Mouse (Mus musculus): Measurements from ENCODE around the gene Nfyb. TPM values are rescaled to one million over a fixed set of nuclear protein-coding genes. Genes with fewer than 3 reads are reported as not detected.

The Nfyb gene
- polyA plus RNA-seq, 1 experiment from 2014 or later, result 41.2 TPM

GRCm38 (mm10) chr10:82789181-82789580 is 25.2 kb upstream of the Nfyb start:
- no peak for ATAC-seq (ENCODE audit: low read depth)
- H3K4me1 ChIP-seq (ENCODE audit: control insufficient read depth, insufficient read depth, low read length), result no peaks in the 10 kb centered on the region
- no peaks in the 10 kb centered on the region for H3K9me3 ChIP-seq (ENCODE audit: control insufficient read depth, low read length)
- no peaks in the 10 kb centered on the region for H3K27me3 ChIP-seq (ENCODE audit: control insufficient read depth, insufficient read depth, low read length)
- H3K27ac ChIP-seq (ENCODE audit: low read depth, low read length), result no peak overlapping the region
- H3K36me3 ChIP-seq (ENCODE audit: control insufficient read depth, insufficient read depth, low read length), result no peaks in the 10 kb centered on the region
- no peak overlapping the region for H3K9ac ChIP-seq (replicated peaks; ENCODE audit: low read depth, low read length)
- no peak overlapping the region for H3K4me3 ChIP-seq (ENCODE audit: low read depth, low read length)
- no peak overlapping the region for H3K4me2 ChIP-seq (ENCODE audit: low read depth, low read length)

GRCm38 (mm10) chr10:82782472-82782871 is 18.5 kb upstream of the Nfyb start:
- no peak for ATAC-seq (ENCODE audit: low read depth)
- WGBS, result 45% methylated on average over 2 of the region's 2 CpGs
- Histone ChIP-seq H3K4me3 (ENCODE audit: low read depth, low read length) (no peak overlapping the region), H3K27ac (ENCODE audit: low read depth, low read length) (no peak overlapping the region), H3K4me1 (ENCODE audit: control insufficient read depth, insufficient read depth, low read length) (0 out of 2 replicates have a peak, but pooled peaks cover 4% of the 10 kb centered on the region), H3K27me3 (ENCODE audit: control insufficient read depth, insufficient read depth, low read length) (no peaks in the 10 kb centered on the region), H3K36me3 (ENCODE audit: control insufficient read depth, insufficient read depth, low read length) (no peaks in the 10 kb centered on the region), H3K9ac (replicated peaks; ENCODE audit: low read depth, low read length) (no peak overlapping the region), H3K4me2 (ENCODE audit: low read depth, low read length) (no peak overlapping the region), H3K9me3 (ENCODE audit: control insufficient read depth, low read length) (no peaks in the 10 kb centered on the region)

- no peaks in the 10 kb centered on the region for H3K36me3 ChIP-seq (ENCODE audit: control insufficient read depth, insufficient read depth, low read length)
- ATAC-seq (ENCODE audit: low read depth), result no peak
- H3K27me3 ChIP-seq (ENCODE audit: control insufficient read depth, insufficient read depth, low read length), result no peaks in the 10 kb centered on the region
- H3K27ac ChIP-seq (ENCODE audit: low read depth, low read length), result no peak overlapping the region
- no peak overlapping the region for H3K4me3 ChIP-seq (ENCODE audit: low read depth, low read length)
- H3K4me1 ChIP-seq (ENCODE audit: control insufficient read depth, insufficient read depth, low read length), result 0 out of 2 replicates have a peak, but pooled peaks cover 4% of the 10 kb centered on the region
- no peak overlapping the region for H3K9ac ChIP-seq (replicated peaks; ENCODE audit: low read depth, low read length)
- no peak overlapping the region for H3K4me2 ChIP-seq (ENCODE audit: low read depth, low read length)
- H3K9me3 ChIP-seq (ENCODE audit: control insufficient read depth, low read length), result no peaks in the 10 kb centered on the region
These were observed 16.9 kb upstream of the Nfyb start for GRCm38 (mm10) chr10:82780816-82781215.

- ATAC-seq (ENCODE audit: low read depth), result no peak
- Histone ChIP-seq H3K9me3 (ENCODE audit: control insufficient read depth, low read length) (no peaks in the 10 kb centered on the region), H3K4me3 (ENCODE audit: low read depth, low read length) (no peak overlapping the region), H3K4me2 (ENCODE audit: low read depth, low read length) (no peak overlapping the region), H3K9ac (replicated peaks; ENCODE audit: low read depth, low read length) (no peak overlapping the region), H3K36me3 (ENCODE audit: control insufficient read depth, insufficient read depth, low read length) (no peaks in the 10 kb centered on the region), H3K4me1 (ENCODE audit: control insufficient read depth, insufficient read depth, low read length) (0 out of 2 replicates have a peak, but pooled peaks cover 4% of the 10 kb centered on the region), H3K27ac (ENCODE audit: low read depth, low read length) (no peak overlapping the region), H3K27me3 (ENCODE audit: control insufficient read depth, insufficient read depth, low read length) (no peaks in the 10 kb centered on the region)
- 95% methylated on average over 3 of the region's 3 CpGs for WGBS
These were observed 16.4 kb upstream of the Nfyb start for GRCm38 (mm10) chr10:82780322-82780721.

GRCm38 (mm10) chr10:82779831-82780230 is 15.9 kb upstream of the Nfyb start:
- Histone ChIP-seq H3K4me2 (ENCODE audit: low read depth, low read length) (no peak overlapping the region), H3K27ac (ENCODE audit: low read depth, low read length) (no peak overlapping the region), H3K27me3 (ENCODE audit: control insufficient read depth, insufficient read depth, low read length) (no peaks in the 10 kb centered on the region), H3K9me3 (ENCODE audit: control insufficient read depth, low read length) (no peaks in the 10 kb centered on the region), H3K4me3 (ENCODE audit: low read depth, low read length) (no peak overlapping the region), H3K4me1 (ENCODE audit: control insufficient read depth, insufficient read depth, low read length) (0 out of 2 replicates have a peak, but pooled peaks cover 4% of the 10 kb centered on the region), H3K36me3 (ENCODE audit: control insufficient read depth, insufficient read depth, low read length) (no peaks in the 10 kb centered on the region), H3K9ac (replicated peaks; ENCODE audit: low read depth, low read length) (no peak overlapping the region)
- ATAC-seq (ENCODE audit: low read depth), result no peak
- 96% methylated on average over 14 of the region's 14 CpGs for WGBS

- 84% methylated on average over 8 of the region's 8 CpGs for WGBS
- Histone ChIP-seq H3K4me2 (ENCODE audit: low read depth, low read length) (no peak overlapping the region), H3K27me3 (ENCODE audit: control insufficient read depth, insufficient read depth, low read length) (no peaks in the 10 kb centered on the region), H3K27ac (ENCODE audit: low read depth, low read length) (no peak overlapping the region), H3K4me1 (ENCODE audit: control insufficient read depth, insufficient read depth, low read length) (0 out of 2 replicates have a peak, but pooled peaks cover 4% of the 10 kb centered on the region), H3K9me3 (ENCODE audit: control insufficient read depth, low read length) (no peaks in the 10 kb centered on the region), H3K4me3 (ENCODE audit: low read depth, low read length) (no peak overlapping the region), H3K9ac (replicated peaks; ENCODE audit: low read depth, low read length) (no peak overlapping the region), H3K36me3 (ENCODE audit: control insufficient read depth, insufficient read depth, low read length) (no peaks in the 10 kb centered on the region)
- ATAC-seq (ENCODE audit: low read depth), result no peak
These were observed 15.0 kb upstream of the Nfyb start for GRCm38 (mm10) chr10:82778791-82779549.

GRCm38 (mm10) chr10:82777886-82778285 is 13.9 kb upstream of the Nfyb start:
- Histone ChIP-seq H3K4me2 (ENCODE audit: low read depth, low read length) (no peak overlapping the region), H3K4me1 (ENCODE audit: control insufficient read depth, insufficient read depth, low read length) (0 out of 2 replicates have a peak, but pooled peaks cover 4% of the 10 kb centered on the region), H3K9me3 (ENCODE audit: control insufficient read depth, low read length) (no peaks in the 10 kb centered on the region), H3K27ac (ENCODE audit: low read depth, low read length) (no peak overlapping the region), H3K9ac (replicated peaks; ENCODE audit: low read depth, low read length) (no peak overlapping the region), H3K4me3 (ENCODE audit: low read depth, low read length) (no peak overlapping the region), H3K27me3 (ENCODE audit: control insufficient read depth, insufficient read depth, low read length) (no peaks in the 10 kb centered on the region), H3K36me3 (ENCODE audit: control insufficient read depth, insufficient read depth, low read length) (no peaks in the 10 kb centered on the region)
- ATAC-seq (ENCODE audit: low read depth), result no peak
- WGBS, result 38% methylated on average over 13 of the region's 13 CpGs

GRCm38 (mm10) chr10:82777075-82777474 is 13.1 kb upstream of the Nfyb start:
- WGBS, result 84% methylated on average over 2 of the region's 2 CpGs
- no peak overlapping the region for H3K4me2 ChIP-seq (ENCODE audit: low read depth, low read length)
- no peak overlapping the region for H3K4me3 ChIP-seq (ENCODE audit: low read depth, low read length)
- H3K9ac ChIP-seq (replicated peaks; ENCODE audit: low read depth, low read length), result no peak overlapping the region
- H3K36me3 ChIP-seq (ENCODE audit: control insufficient read depth, insufficient read depth, low read length), result no peaks in the 10 kb centered on the region
- 0 out of 2 replicates have a peak, but pooled peaks cover 4% of the 10 kb centered on the region for H3K4me1 ChIP-seq (ENCODE audit: control insufficient read depth, insufficient read depth, low read length)
- no peak overlapping the region for H3K27ac ChIP-seq (ENCODE audit: low read depth, low read length)
- ATAC-seq (ENCODE audit: low read depth), result no peak
- H3K27me3 ChIP-seq (ENCODE audit: control insufficient read depth, insufficient read depth, low read length), result no peaks in the 10 kb centered on the region
- H3K9me3 ChIP-seq (ENCODE audit: control insufficient read depth, low read length), result no peaks in the 10 kb centered on the region

- H3K9me3 ChIP-seq (ENCODE audit: control insufficient read depth, low read length), result no peaks in the 10 kb centered on the region
- 0 out of 2 replicates have a peak, but pooled peaks cover 4% of the 10 kb centered on the region for H3K4me1 ChIP-seq (ENCODE audit: control insufficient read depth, insufficient read depth, low read length)
- no peak for ATAC-seq (ENCODE audit: low read depth)
- 91% methylated on average over 5 of the region's 5 CpGs for WGBS
- no peaks in the 10 kb centered on the region for H3K27me3 ChIP-seq (ENCODE audit: control insufficient read depth, insufficient read depth, low read length)
- H3K36me3 ChIP-seq (ENCODE audit: control insufficient read depth, insufficient read depth, low read length), result no peaks in the 10 kb centered on the region
- no peak overlapping the region for H3K9ac ChIP-seq (replicated peaks; ENCODE audit: low read depth, low read length)
- no peak overlapping the region for H3K4me2 ChIP-seq (ENCODE audit: low read depth, low read length)
- no peak overlapping the region for H3K4me3 ChIP-seq (ENCODE audit: low read depth, low read length)
- H3K27ac ChIP-seq (ENCODE audit: low read depth, low read length), result no peak overlapping the region
These were observed 10.9 kb upstream of the Nfyb start for GRCm38 (mm10) chr10:82774841-82775240.

Data from neural tube, embryonic 14.5 days (tissue).